Mouse (Mus musculus): ENCODE measurements around the gene Mmp20. TPM values are rescaled to one million over a fixed set of nuclear protein-coding genes. Genes with fewer than 3 reads are reported as not detected.

The Mmp20 gene
- total RNA-seq, 2 experiments from 2014 or later: not detected

GRCm38 (mm10) chr9:7691790-7692189, 63.8 kb downstream of the Mmp20 start, which contains the start of gene Mmp7:
Gene Mmp7, plus strand, starts transcription at chr9:7692090.
- no peak for DNase-seq

- no peak for DNase-seq
Observed at GRCm38 (mm10) chr9:7693961-7694360, 65.9 kb downstream of the Mmp20 start.

GRCm38 (mm10) chr9:7695646-7696045, 67.6 kb downstream of the Mmp20 start:
- no peak for DNase-seq

GRCm38 (mm10) chr9:7708698-7709097, 80.7 kb downstream of the Mmp20 start:
- no peak for DNase-seq

GRCm38 (mm10) chr9:7711196-7711595, 83.2 kb downstream of the Mmp20 start:
- DNase-seq: no peak

- DNase-seq: peak; percentile 48
Observed at GRCm38 (mm10) chr9:7714062-7714907, 86.3 kb downstream of the Mmp20 start.

GRCm38 (mm10) chr9:7714908-7715175, 86.8 kb downstream of the Mmp20 start:
- DNase-seq: no peak

GRCm38 (mm10) chr9:7721543-7721942, 93.5 kb downstream of the Mmp20 start:
- no peak for DNase-seq

Other genes with a start within 250 kb of the Mmp20 start
- not detected for gene Mmp1b, start 240.2 kb upstream of the Mmp20 start, total RNA-seq (2021)
- under 1 TPM in 1 of 2 experiments, not detected in 1; 0.18 TPM for gene Mmp3, start 182.4 kb upstream of the Mmp20 start, total RNA-seq (2021)
- not detected for gene Mmp10, start 125.9 kb upstream of the Mmp20 start, total RNA-seq (2021)
- gene Mmp8, start 69.8 kb upstream of the Mmp20 start, total RNA-seq (2021): 1 to 10 TPM; 1.1 to 2.6 TPM
- under 1 TPM; 0.15 to 0.30 TPM for gene Mmp27, start 56.8 kb upstream of the Mmp20 start, total RNA-seq (2021)
- not detected for gene Mmp7, start 63.9 kb downstream of the Mmp20 start, total RNA-seq (2021)
- 100 to 1,000 TPM in 1 of 2 experiments, 10 to 100 TPM in 1; 84.2 to 106 TPM for gene Tmem123, start 135.8 kb downstream of the Mmp20 start, total RNA-seq (2021)
- gene Birc2, start 208.8 kb downstream of the Mmp20 start, total RNA-seq (2021): 10 to 100 TPM; 39.4 to 46.3 TPM
- 10 to 100 TPM; 22.2 to 22.7 TPM for gene Birc3, start 245.0 kb downstream of the Mmp20 start, total RNA-seq (2021)

Measured in adrenal gland, postnatal 10 days (tissue).